In genomic region chr16:93603439-93604212, GRCm38 (mm10) we compare ENCODE assay signal across 8 mouse cellular contexts. TPM values are rescaled to one million over a fixed set of nuclear protein-coding genes. Genes with fewer than 3 reads are reported as not detected.
DNase-seq lines count a peak whose midpoint lies in the region; ATAC-seq and TF ChIP-seq lines count a peak whose summit lies in the region.

TSS of gene Setd4 (minus strand) at chr16:93604063.

- TF ChIP-seq CTCF in brain, embryonic 14.5 days (IDR thresholded peaks at IDR 0.05; ENCODE audit: borderline replicate concordance, extremely low read depth, insufficient read depth, insufficient read length), result no peak

- peak; percentile 84 for ATAC-seq in erythroblast, adult 5-6 weeks (replicated peaks; ENCODE audit: low FRiP score, poor library complexity, severe bottlenecking)
- ATAC-seq in heart, embryonic 11.5 days (replicated peaks; ENCODE audit: insufficient number of reproducible peaks, low FRiP score, low TSS enrichment), result peak; percentile 84
- ATAC-seq in kidney, embryonic 15.5 days (replicated peaks; ENCODE audit: low FRiP score), result peak; percentile 89

- H3K9me3 ChIP-seq in heart, embryonic 11.5 days (replicated peaks; ENCODE audit: control insufficient read depth, low read length), result no peaks in the 10 kb centered on the region
- no peaks in the 10 kb centered on the region for H3K9me3 ChIP-seq in kidney, embryonic 15.5 days (replicated peaks)

- 0 out of 2 replicates have a peak, but pooled peaks cover 6% of the 10 kb centered on the region for H3K4me1 ChIP-seq in heart, embryonic 11.5 days (ENCODE audit: control insufficient read depth, insufficient read depth, low read length)
- peaks cover 24% of the 10 kb centered on the region for H3K4me1 ChIP-seq in kidney, embryonic 15.5 days

- peak within 1 kb of the TSS; percentile 88 for H3K9ac ChIP-seq in heart, embryonic 11.5 days (ENCODE audit: low read depth, low read length)
- peak within 1 kb of the TSS; percentile 70 for H3K9ac ChIP-seq in kidney, embryonic 15.5 days

- no peaks in the 10 kb centered on the region for H3K27me3 ChIP-seq in heart, embryonic 11.5 days (ENCODE audit: control insufficient read depth, insufficient read depth, low read length)
- no peaks in the 10 kb centered on the region for H3K27me3 ChIP-seq in kidney, embryonic 15.5 days

- TF ChIP-seq POLR2A in brain, embryonic 14.5 days (IDR thresholded peaks at IDR 0.05; ENCODE audit: borderline replicate concordance, extremely low read depth, insufficient read depth, insufficient read length, poor library complexity, severe bottlenecking), result peak; percentile 64; the same call in 1 of the 2 replicates

- WGBS in heart, embryonic 11.5 days (ENCODE audit: insufficient replicate concordance), result 2% methylated on average over 55 of the region's 55 CpGs
- WGBS in kidney, embryonic 15.5 days, result 1% methylated on average over 55 of the region's 55 CpGs

- DNase-seq in CD4-positive helper T cell, adult 2 months (ENCODE audit: low read depth, low spot score), result peak; percentile 90
- peak; percentile 98 for DNase-seq in brain, embryonic 14.5 days (ENCODE audit: low read depth)
- peak; percentile 91 for DNase-seq in liver
- peak; percentile 50 to 82 for DNase-seq in monocyte, adult 2 months (ENCODE audit: low read depth in 1 of 2, low spot score in 2 of 2)
- DNase-seq in spleen, postnatal 14 days (ENCODE audit: low spot score in 2 of 2), result peak; percentile 72 to 76

- H3K4me2 ChIP-seq in heart, embryonic 11.5 days, result peak within 1 kb of the TSS; percentile 94
- peak within 1 kb of the TSS; percentile 94 for H3K4me2 ChIP-seq in kidney, embryonic 15.5 days

- peak within 1 kb of the TSS; percentile 67 for H3K4me3 ChIP-seq in heart, embryonic 11.5 days (ENCODE audit: low read depth, low read length)
- peak within 1 kb of the TSS; percentile 59 for H3K4me3 ChIP-seq in kidney, embryonic 15.5 days (replicated peaks)

- peak within 1 kb of the TSS; percentile 96 for H3K27ac ChIP-seq in heart, embryonic 11.5 days (ENCODE audit: low read depth, low read length)
- H3K27ac ChIP-seq in kidney, embryonic 15.5 days, result peak within 1 kb of the TSS; percentile 89

- H3K36me3 ChIP-seq in heart, embryonic 11.5 days (ENCODE audit: control insufficient read depth, insufficient read depth, low read length), result no peaks in the 10 kb centered on the region
- peaks cover 4% of the 10 kb centered on the region; the same call in 1 of the 2 replicates for H3K36me3 ChIP-seq in kidney, embryonic 15.5 days

RNA-seq across cellular contexts. Expression of gene Setd4, which starts in this region (rescaled TPM):
- polyA plus RNA-seq in brain, embryonic 14.5 days (2012; rRNA removed), result 18.2 and 20.4 TPM in 2 replicates
- total RNA-seq in erythroblast, adult 5-6 weeks (2015; ENCODE audit: low replicate concordance), result not detected in 2 replicates
- 0.70 and 1.2 TPM in 2 replicates for total RNA-seq in erythroblast, adult 5-6 weeks (2017; ENCODE audit: low replicate concordance)
- polyA plus RNA-seq in heart, embryonic 11.5 days (2014; fragmentation: Nextera tagmentation; extraction: Ambion mirVana), result 6.1 and 6.2 TPM in 2 replicates
- 13.9 and 14.3 TPM in 2 replicates for polyA plus RNA-seq in kidney, embryonic 15.5 days (2015; fragmentation: Nextera tagmentation; extraction: Ambion mirVana)

Comparison
In these comparisons a context has a peak if more than half of its experiments do, and no peak if none do; other contexts are left out.
1. Peak in every context shown above with its lines: DNase-seq, ATAC-seq, H3K4me3 ChIP-seq and H3K27ac ChIP-seq.